Comparison of ENCODE assay signal across 29 mouse cellular contexts in the genomic region with DNA sequence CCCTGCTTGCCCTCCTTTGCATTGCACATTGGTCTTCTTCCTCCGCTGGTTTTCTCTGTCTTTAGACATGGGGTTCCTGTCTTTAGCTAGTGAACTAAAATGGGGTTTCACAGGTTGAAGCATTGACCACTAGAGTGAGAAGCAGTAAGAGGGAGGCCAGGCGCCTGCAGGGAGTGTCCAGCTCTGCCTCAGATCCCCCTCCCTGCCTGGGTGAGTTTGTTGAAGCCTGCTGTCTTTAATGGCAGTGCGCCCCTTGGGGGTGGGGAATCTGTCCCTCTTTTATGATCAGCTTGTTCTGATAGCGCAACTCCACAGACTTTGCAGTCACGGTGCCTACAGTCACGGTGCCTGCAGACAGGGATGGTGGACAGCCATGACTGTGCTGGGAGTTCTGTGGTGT. TPM values are rescaled to one million over a fixed set of nuclear protein-coding genes. Genes with fewer than 3 reads are reported as not detected.
A peak's percentile ranks its signal among the peaks of the same experiment; 100 is the strongest.
DNase-seq lines count a peak whose midpoint lies in the region; ATAC-seq lines count a peak whose summit lies in the region.
"Had no signal": no experiment of that assay in that cellular context is flagged by ENCODE, and none has a peak within 500 bp of the region (broad histone marks: within the 10 kb centered on the region; RNA-seq: fewer than 3 reads in every experiment).

No protein-coding gene starts in this region.

- no peak for ATAC-seq in cerebellum, adult (ENCODE audit: insufficient number of reproducible peaks, low FRiP score, low TSS enrichment)
- ATAC-seq in hindbrain, embryonic 16.5 days, result no peak
- ATAC-seq: activated CD4-positive, CD25-positive, alpha-beta regulatory T cell, adult 4 months; forebrain, embryonic 14.5 days; intestine, embryonic 16.5 days had no signal

- DNase-seq in cerebellum, adult 9-11 months, result peak; percentile 12
- no peak for DNase-seq in hindbrain, embryonic 10.5 days (ENCODE audit: low spot score)
- peak; percentile 34 to 43 for DNase-seq in kidney, postnatal 4 days
- no peak for DNase-seq in kidney, adult 9 months
- DNase-seq in testis, postnatal 10 days (ENCODE audit: low spot score), result peak; percentile 23
- DNase-seq in testis, postnatal 14 days (ENCODE audit: low spot score), result no peak
- DNase-seq: adrenal gland, adult 8-10 months; cerebellum, adult 18-20 months; cerebellum, postnatal 36 days; gastrocnemius, postnatal 10 days; heart, postnatal 4 days; liver; lung, postnatal 36 days; right cerebral cortex, postnatal 25 days; spleen, adult 18-20 months; thymus, postnatal 14 days had no signal

- WGBS in hindbrain, embryonic 10.5 days, result 55% methylated on average over 6 of the region's 6 CpGs
- 40% methylated on average over 6 of the region's 6 CpGs for WGBS in hindbrain, embryonic 16.5 days

- H3K27me3 ChIP-seq in hindbrain, embryonic 10.5 days (ENCODE audit: insufficient read depth, poor library complexity, severe bottlenecking), result no peaks in the 10 kb centered on the region
- H3K27me3 ChIP-seq in hindbrain, embryonic 16.5 days (replicated peaks; ENCODE audit: control insufficient read depth, insufficient read depth, low read length), result no peaks in the 10 kb centered on the region
- H3K27me3 ChIP-seq: hindbrain, embryonic 15.5 days; lung, embryonic 15.5 days had no signal

- no peak overlapping the region for H3K4me2 ChIP-seq in hindbrain, embryonic 16.5 days (ENCODE audit: low read length)
- H3K4me2 ChIP-seq: heart, embryonic 15.5 days; hindbrain, embryonic 15.5 days; liver, embryonic 15.5 days; lung, embryonic 15.5 days had no signal

- no peaks in the 10 kb centered on the region for H3K36me3 ChIP-seq in hindbrain, embryonic 10.5 days
- H3K36me3 ChIP-seq in hindbrain, embryonic 16.5 days (ENCODE audit: control insufficient read depth, insufficient read depth, low read length), result no peaks in the 10 kb centered on the region
- H3K36me3 ChIP-seq: heart, embryonic 15.5 days; hindbrain, embryonic 15.5 days; liver, embryonic 15.5 days; lung, embryonic 15.5 days had no signal

- no peaks in the 10 kb centered on the region for H3K9me3 ChIP-seq in hindbrain, embryonic 10.5 days
- H3K9me3 ChIP-seq in hindbrain, embryonic 16.5 days (ENCODE audit: control insufficient read depth, low read length), result no peaks in the 10 kb centered on the region
- H3K9me3 ChIP-seq: heart, embryonic 15.5 days; hindbrain, embryonic 15.5 days; liver, embryonic 15.5 days; lung, embryonic 15.5 days had no signal

- H3K4me3 ChIP-seq in hindbrain, embryonic 10.5 days, result no peak overlapping the region
- H3K4me3 ChIP-seq in hindbrain, embryonic 16.5 days (ENCODE audit: low read length), result no peak overlapping the region
- H3K4me3 ChIP-seq: heart, adult 2 months; heart, embryonic 15.5 days; hindbrain, embryonic 15.5 days; liver, embryonic 15.5 days; lung, embryonic 15.5 days had no signal

- H3K4me1 ChIP-seq in hindbrain, embryonic 10.5 days (replicated peaks), result peaks cover 18% of the 10 kb centered on the region
- no peaks in the 10 kb centered on the region for H3K4me1 ChIP-seq in hindbrain, embryonic 16.5 days (ENCODE audit: control insufficient read depth, insufficient read depth, low read depth, low read length)
- H3K4me1 ChIP-seq: heart, embryonic 15.5 days; hindbrain, embryonic 15.5 days; liver, embryonic 15.5 days; lung, embryonic 15.5 days had no signal

- peak overlapping the region; percentile 57; the same call in 1 of the 2 replicates for H3K27ac ChIP-seq in hindbrain, embryonic 10.5 days
- H3K27ac ChIP-seq in hindbrain, embryonic 16.5 days (ENCODE audit: low read depth, low read length), result no peak overlapping the region
- H3K27ac ChIP-seq: heart, adult 2 months; heart, embryonic 15.5 days; hindbrain, embryonic 15.5 days; liver, embryonic 15.5 days; lung, embryonic 15.5 days had no signal

- H3K9ac ChIP-seq in hindbrain, embryonic 16.5 days (ENCODE audit: low read depth, low read length), result no peak overlapping the region
- H3K9ac ChIP-seq: heart, embryonic 15.5 days; hindbrain, embryonic 15.5 days; liver, embryonic 15.5 days; lung, embryonic 15.5 days had no signal

RNA-seq across cellular contexts. Expression of gene Gm17087, which starts 55.2 kb away (rescaled TPM):
- not detected in 2 replicates for polyA plus RNA-seq in hindbrain, embryonic 10.5 days (2016; fragmentation: Nextera tagmentation; extraction: Ambion mirVana)
- polyA plus RNA-seq in hindbrain, embryonic 16.5 days (2015; fragmentation: Nextera tagmentation; extraction: Ambion mirVana), result 0.14 TPM in 1 of 2 replicates, not detected in the other
- polyA plus RNA-seq: embryonic facial prominence, embryonic 14.5 days; forebrain, embryonic 14.5 days; frontal cortex, adult 2 months; heart, adult 2 months; heart, embryonic 15.5 days; hindbrain, embryonic 15.5 days; intestine, embryonic 16.5 days; liver, embryonic 15.5 days; lung, embryonic 15.5 days; midbrain, postnatal 0 days had no signal

Comparison
In these comparisons a context has a peak if more than half of its experiments do, and no peak if none do; other contexts are left out.
1. DNase-seq: peak in cerebellum, adult 9-11 months (single experiment), kidney, postnatal 4 days (2 of 2) and testis, postnatal 10 days (single experiment); none in hindbrain, embryonic 10.5 days (single experiment), kidney, adult 9 months (single experiment) and testis, postnatal 14 days (single experiment).